Mouse (Mus musculus) MEL (cell line): ENCODE data around the gene Prdm16. TPM values are rescaled to one million over a fixed set of nuclear protein-coding genes. Genes with fewer than 3 reads are reported as not detected.

Experiments
- DNase-seq: peaks from one replicate; pipeline ENCODE4 v3.0.0; 2011; ENCODE audit warnings: low read depth, low spot score
- H3K27ac ChIP-seq: 2 replicates; pipeline ENCODE4 v1.5.1; 2012; ENCODE audit warnings: low read depth, mild to moderate bottlenecking, control low read depth, low read length, moderate library complexity; ENCODE audit not compliant: control insufficient read depth
- H3K27me3 ChIP-seq, 2 experiments: fragments of 150-350 bp in 1 of 2; sonication (generic) in 1 of 2; 2 replicates each; pipeline ENCODE4 v1.6.1; 2012; ENCODE audit warnings: low read length in 2 of 2, mild to moderate bottlenecking in 2 of 2, improper control_type of control experiment in 1 of 2, moderate library complexity in 1 of 2; ENCODE audit not compliant: insufficient read depth in 2 of 2, control insufficient read depth in 1 of 2
- H3K36me3 ChIP-seq, 2 experiments: 2 replicates each; pipeline ENCODE4 v1.6.1; 2012 to 2014; ENCODE audit warnings: low read length in 2 of 2, improper control_type of control experiment in 1 of 2, inconsistent platforms in 1 of 2, mild to moderate bottlenecking in 1 of 2; ENCODE audit not compliant: insufficient read depth in 2 of 2, control insufficient read depth in 1 of 2
- H3K4me1 ChIP-seq, 2 experiments: fragments of 150-350 bp in 1 of 2; sonication (generic) in 1 of 2; 2 replicates each; pipeline ENCODE4 v1.6.1; 2012; ENCODE audit warnings: low read length in 2 of 2, improper control_type of control experiment in 1 of 2, mild to moderate bottlenecking in 1 of 2; ENCODE audit not compliant: insufficient read depth in 2 of 2, control insufficient read depth in 1 of 2
- H3K4me3 ChIP-seq, 2 experiments: fragments of 150-350 bp in 1 of 2; sonication (generic) in 1 of 2; 2 replicates each; pipeline ENCODE4 v1.5.1; 2012; ENCODE audit warnings: low read depth in 2 of 2, low read length in 2 of 2, mild to moderate bottlenecking in 2 of 2, moderate library complexity in 2 of 2, control low read depth in 1 of 2, improper control_type of control experiment in 1 of 2; ENCODE audit not compliant: control insufficient read depth in 1 of 2, insufficient read depth in 1 of 2
- H3K79me2 ChIP-seq: 2 replicates; pipeline ENCODE4 v1.6.1; 2012; ENCODE audit warnings: mild to moderate bottlenecking, low read length, moderate library complexity; ENCODE audit not compliant: control insufficient read depth, poor library complexity, insufficient read depth
- H3K9ac ChIP-seq: 2 replicates; pipeline ENCODE4 v1.6.1; 2012; ENCODE audit warnings: low read depth, mild to moderate bottlenecking, control low read depth, low read length, moderate library complexity; ENCODE audit not compliant: control insufficient read depth, poor library complexity, severe bottlenecking
- H3K9me3 ChIP-seq: fragments of 150-350 bp; sonication (generic); replicated peaks from 2 replicates; pipeline ENCODE4 v1.6.1; 2012; ENCODE audit warnings: mild to moderate bottlenecking, low read length, improper control_type of control experiment, moderate library complexity; ENCODE audit not compliant: insufficient read depth
- CHD1 ChIP-seq: IDR thresholded peaks from 2 replicates; pipeline ENCODE4 v1.6.1; 2012; ENCODE audit warnings: low read depth, mild to moderate bottlenecking, inconsistent platforms, low read length, improper control_type of control experiment
- CHD2 ChIP-seq: IDR thresholded peaks from 2 replicates; pipeline ENCODE4 v1.6.1; 2011; ENCODE audit warnings: low read length, improper control_type of control experiment
- CTCF ChIP-seq, 3 experiments: IDR thresholded peaks in 2 of 3; conservative IDR thresholded peaks in 1 of 3; 2 replicates each; pipeline ENCODE4 v1.5.1; 2011 to 2012; ENCODE audit warnings: low read length in 3 of 3, low read depth in 2 of 3, mild to moderate bottlenecking in 2 of 3, improper control_type of control experiment in 1 of 3, inconsistent platforms in 1 of 3, mixed read lengths in 1 of 3, moderate library complexity in 1 of 3; ENCODE audit not compliant: control insufficient read depth in 1 of 3, insufficient read depth in 1 of 3, poor library complexity in 1 of 3, severe bottlenecking in 1 of 3
- EP300 ChIP-seq, 2 experiments: IDR thresholded peaks; 2 replicates each; pipeline ENCODE4 v1.6.1; 2011; ENCODE audit warnings: improper control_type of control experiment in 2 of 2, low read length in 2 of 2, low read depth in 1 of 2, mild to moderate bottlenecking in 1 of 2
- ETS1 ChIP-seq: IDR thresholded peaks from 2 replicates; pipeline ENCODE4 v1.6.1; 2012; ENCODE audit warnings: low read depth, mild to moderate bottlenecking, inconsistent platforms, low read length, improper control_type of control experiment, moderate library complexity
- GABPA ChIP-seq: IDR thresholded peaks from 2 replicates; pipeline ENCODE4 v1.6.1; 2012; ENCODE audit warnings: low read depth, mild to moderate bottlenecking, inconsistent platforms, low read length, improper control_type of control experiment, moderate library complexity
- GATA1 ChIP-seq: IDR thresholded peaks from 2 replicates; pipeline ENCODE4 v1.6.1; 2011; ENCODE audit warnings: low read depth, low read length, improper control_type of control experiment
- HCFC1 ChIP-seq: IDR thresholded peaks from 2 replicates; pipeline ENCODE4 v1.6.1; 2012; ENCODE audit warnings: low read depth, mild to moderate bottlenecking, inconsistent platforms, low read length, improper control_type of control experiment, moderate library complexity
- JUND ChIP-seq: IDR thresholded peaks from 2 replicates; pipeline ENCODE4 v1.6.1; 2011; ENCODE audit warnings: low read depth, mild to moderate bottlenecking, improper control_type of control experiment, low read length
- MAFK ChIP-seq: IDR thresholded peaks from 2 replicates; pipeline ENCODE4 v1.6.1; 2011; ENCODE audit warnings: low read depth, mild to moderate bottlenecking, low read length, improper control_type of control experiment, borderline replicate concordance
- MYB ChIP-seq: IDR thresholded peaks from 2 replicates; pipeline ENCODE4 v1.6.1; 2011; ENCODE audit warnings: mild to moderate bottlenecking, low read depth, low read length, improper control_type of control experiment
- MYC ChIP-seq: IDR thresholded peaks from 2 replicates; pipeline ENCODE4 v1.6.1; 2011; ENCODE audit warnings: low read depth, mild to moderate bottlenecking, low read length, improper control_type of control experiment, moderate library complexity
- NRF1 ChIP-seq: IDR thresholded peaks from 2 replicates; pipeline ENCODE4 v1.6.1; 2014; ENCODE audit warnings: low read depth, mild to moderate bottlenecking, inconsistent platforms, low read length, improper control_type of control experiment, moderate library complexity; ENCODE audit not compliant: poor library complexity, insufficient read depth, severe bottlenecking
- POLR2AphosphoS5 ChIP-seq: IDR thresholded peaks from 2 replicates; pipeline ENCODE4 v1.6.1; 2012; ENCODE audit warnings: low read depth, borderline replicate concordance, mild to moderate bottlenecking, inconsistent platforms, low read length, moderate library complexity, mixed read lengths
- RCOR1 ChIP-seq: IDR thresholded peaks from 2 replicates; pipeline ENCODE4 v1.6.1; 2012; ENCODE audit warnings: low read depth, mild to moderate bottlenecking, inconsistent platforms, low read length, improper control_type of control experiment
- SIN3A ChIP-seq: IDR thresholded peaks from 2 replicates; pipeline ENCODE4 v1.6.1; 2012; ENCODE audit warnings: low read length, improper control_type of control experiment, inconsistent platforms
- TBP ChIP-seq: IDR thresholded peaks from 2 replicates; pipeline ENCODE4 v1.8.0; 2011; ENCODE audit warnings: low read depth, low read length, improper control_type of control experiment
- TCF12 ChIP-seq: IDR thresholded peaks from 2 replicates; pipeline ENCODE4 v1.6.1; 2014; ENCODE audit warnings: low read depth, mild to moderate bottlenecking, inconsistent platforms, low read length, improper control_type of control experiment, moderate library complexity
- UBTF ChIP-seq: IDR thresholded peaks from 2 replicates; pipeline ENCODE4 v1.6.1; 2012; ENCODE audit warnings: low read depth, mild to moderate bottlenecking, inconsistent platforms, low read length, improper control_type of control experiment, moderate library complexity, borderline replicate concordance; ENCODE audit not compliant: insufficient read depth
- USF1 ChIP-seq: IDR thresholded peaks from 2 replicates; pipeline ENCODE4 v1.6.1; 2014; ENCODE audit warnings: low read depth, mild to moderate bottlenecking, inconsistent platforms, low read length, improper control_type of control experiment, moderate library complexity
- ZC3H11A ChIP-seq: IDR thresholded peaks from 2 replicates; pipeline ENCODE4 v1.6.1; 2012; ENCODE audit warnings: low read depth, mild to moderate bottlenecking, inconsistent platforms, low read length, improper control_type of control experiment
- ZKSCAN1 ChIP-seq: IDR thresholded peaks from 2 replicates; pipeline ENCODE4 v1.6.1; 2012; ENCODE audit warnings: low read depth, mild to moderate bottlenecking, inconsistent platforms, low read length, improper control_type of control experiment, moderate library complexity
- ZMIZ1 ChIP-seq: IDR thresholded peaks from 2 replicates; pipeline ENCODE4 v1.6.1; 2012; ENCODE audit warnings: low read depth, mild to moderate bottlenecking, inconsistent platforms, low read length, improper control_type of control experiment, moderate library complexity
- polyA plus RNA-seq, 2 experiments: library from polyadenylated mRNA; stranded (reverse) in 1 of 2; unstranded in 1 of 2; fragments of >175 nt in 1 of 2; fragments of >200 nt in 1 of 2; gene quantifications; 2 replicates each; pipeline versions ENCODE4 v1.2.1 to v1.2.4; 2012; ENCODE audit warnings: low replicate concordance in 2 of 2, low read depth in 1 of 2; ENCODE audit not compliant: insufficient read length in 2 of 2, insufficient read depth in 1 of 2, missing spikeins in 1 of 2
- total RNA-seq: library from RNA; depleted of rRNA; stranded (reverse); fragments of 300-350 nt; gene quantifications from 2 replicates; pipeline ENCODE4 v1.2.3, GENCODE M21; 2012

The Prdm16 gene
- total and polyA plus RNA-seq, 3 experiments = not detected

GRCm38 (mm10) chr4:154652494-154652893 is 15.8 kb upstream of the Prdm16 start:
- Histone ChIP-seq H3K36me3 (no peaks in the 10 kb centered on the region), H3K4me3 (no peak overlapping the region), H3K9me3 (no peaks in the 10 kb centered on the region), H3K4me1 (no peaks in the 10 kb centered on the region), H3K27me3 (no peaks in the 10 kb centered on the region; a peak in 1 of 4 replicates), H3K79me2 (no peaks in the 10 kb centered on the region), H3K27ac (no peak overlapping the region), H3K9ac (no peak overlapping the region)
- TF ChIP-seq TBP (no peak), ETS1 (no peak), ZMIZ1 (no peak), ZKSCAN1 (no peak), USF1 (no peak), RCOR1 (no peak), CTCF (IDR thresholded peaks at IDR 0.05 in 2 of 3, conservative IDR thresholded peaks at IDR 0.05 in 1 of 3; ENCODE audit: control insufficient read depth in 1 of 3, insufficient read depth in 1 of 3, low read depth in 2 of 3, low read length in 3 of 3, poor library complexity in 1 of 3, severe bottlenecking in 1 of 3) (no peak), GABPA (no peak), JUND (no peak)
- DNase-seq = no peak

DNA sequence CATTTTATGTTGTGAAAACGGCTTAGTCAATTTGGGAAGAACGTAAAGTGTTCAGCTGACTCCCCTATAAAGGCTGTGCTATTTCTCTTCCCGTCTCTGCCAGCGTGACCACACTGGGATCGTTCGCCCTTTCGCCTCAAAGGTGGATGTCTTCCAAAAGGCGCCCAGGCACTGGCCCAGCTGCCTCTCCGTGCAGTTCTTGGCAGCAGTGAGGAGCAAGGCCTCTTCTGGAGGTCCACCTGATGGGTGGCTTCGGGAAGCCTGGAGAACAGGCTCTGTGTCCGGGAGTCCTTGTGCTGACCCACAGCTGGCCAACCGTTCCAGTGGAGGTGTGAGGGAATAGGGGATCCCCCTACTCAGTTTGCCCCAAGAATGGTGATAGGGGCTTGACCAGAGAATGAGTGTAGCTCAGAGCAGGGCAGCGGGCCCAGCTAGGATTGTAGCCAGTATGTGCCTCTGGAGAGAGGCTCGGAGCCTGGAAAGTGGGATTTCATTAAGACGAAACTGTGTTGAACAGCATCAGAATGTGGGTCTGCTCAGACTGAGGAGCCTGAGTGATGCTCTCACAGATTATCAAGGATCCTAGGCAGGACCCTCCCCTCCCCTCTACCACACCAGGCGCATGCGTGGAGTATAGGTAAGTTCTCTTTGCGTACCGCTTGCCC is 12.5 kb upstream of the Prdm16 start:
- H3K79me2 ChIP-seq = no peaks in the 10 kb centered on the region
- H3K27ac ChIP-seq = no peak overlapping the region

GRCm38 (mm10) chr4:154642496-154642895 is 5.8 kb upstream of the Prdm16 start:
- Histone ChIP-seq H3K27ac (no peak overlapping the region), H3K4me3 (no peak overlapping the region), H3K9ac (no peak overlapping the region), H3K9me3 (no peaks in the 10 kb centered on the region), H3K4me1 (no peaks in the 10 kb centered on the region), H3K79me2 (no peaks in the 10 kb centered on the region), H3K27me3 (no peaks in the 10 kb centered on the region), H3K36me3 (no peaks in the 10 kb centered on the region)
- DNase-seq = no peak
- TF ChIP-seq SIN3A (no peak), ZC3H11A (no peak), MYB (no peak), TCF12 (no peak), CHD2 (no peak), MAFK (no peak)

More for the DNA sequence above, 12.5 kb upstream of the Prdm16 start:
- TF ChIP-seq CHD1 = no peak
- no peak for TF ChIP-seq ZKSCAN1
- TF ChIP-seq TBP = no peak
- no peak for TF ChIP-seq CHD2
- TF ChIP-seq GATA1 = no peak
- no peak for TF ChIP-seq HCFC1
- TF ChIP-seq MYC = no peak
- no peak for TF ChIP-seq POLR2AphosphoS5
- TF ChIP-seq EP300 (IDR thresholded peaks at IDR 0.05; ENCODE audit: low read depth in 1 of 2, low read length in 2 of 2) = no peak
- TF ChIP-seq NRF1 = no peak
- no peak for TF ChIP-seq RCOR1
- no peak for TF ChIP-seq UBTF
- no peak for TF ChIP-seq USF1
- no peak for TF ChIP-seq SIN3A
- no peak for TF ChIP-seq ZC3H11A
- TF ChIP-seq, all 39 proteins: peak for 0
- no peaks in the 10 kb centered on the region for H3K36me3 ChIP-seq
- no peaks in the 10 kb centered on the region for H3K9me3 ChIP-seq
- H3K27me3 ChIP-seq = no peaks in the 10 kb centered on the region
- H3K4me1 ChIP-seq = no peaks in the 10 kb centered on the region
- no peak for DNase-seq
- no peak overlapping the region for H3K9ac ChIP-seq
- H3K4me3 ChIP-seq = no peak overlapping the region
